Mouse (Mus musculus) adrenal gland, postnatal 36 days (tissue): ENCODE measurements around the gene Dlx3. TPM values are rescaled to one million over a fixed set of nuclear protein-coding genes. Genes with fewer than 3 reads are reported as not detected.

ENCODE experiments used
- DNase-seq, 2 experiments: peaks; one replicate each; pipeline ENCODE4 v3.0.0; 2021; ENCODE audit warnings: mixed read lengths in 1 of 2
- total RNA-seq, 2 experiments: library from RNA; stranded (reverse); gene quantifications; 2 replicates each; pipeline ENCODE4 v1.2.3; 2021

Gene Dlx3
- total RNA-seq, 2 experiments from 2014 or later: not detected

DNA sequence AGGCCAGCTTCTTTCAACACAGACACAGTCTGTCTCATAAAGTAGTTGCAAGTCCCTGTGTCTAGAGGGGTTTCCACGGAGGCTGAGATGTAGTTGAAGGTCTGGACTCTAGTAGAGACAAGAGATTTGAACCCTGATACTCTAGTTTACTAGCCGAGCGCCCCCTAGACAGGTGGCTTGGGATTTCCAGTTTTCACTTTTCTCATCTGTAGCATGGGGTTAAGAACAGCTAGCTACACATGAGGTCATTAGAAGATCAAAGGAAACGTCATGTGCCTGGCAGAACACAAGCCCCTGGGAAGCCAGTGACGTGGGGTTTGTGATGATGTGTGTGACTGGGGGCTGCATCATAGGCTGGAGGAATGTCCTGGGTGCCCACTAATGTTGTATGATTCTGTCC, 37.4 kb downstream of the Dlx3 start:
- no peak for DNase-seq

DNA sequence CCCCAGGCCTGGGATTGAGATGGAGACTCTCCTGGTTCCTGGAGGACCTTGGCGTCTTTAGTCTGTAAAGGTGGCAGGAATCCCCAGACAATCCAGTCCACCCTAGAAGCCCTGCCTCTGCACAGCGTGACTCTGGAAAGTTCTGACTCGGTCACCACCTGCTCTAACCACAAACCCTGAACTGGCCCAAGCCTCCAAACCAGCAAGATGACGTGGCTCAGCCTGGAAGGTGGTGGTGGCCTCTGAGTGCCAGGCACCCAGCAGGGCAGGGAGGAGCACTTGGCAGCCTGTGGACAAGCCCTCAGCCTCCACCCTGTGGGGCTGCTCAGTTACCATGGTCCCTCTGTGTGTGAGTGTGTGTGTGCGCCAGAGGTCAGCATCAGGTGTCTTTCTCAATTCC, 38.0 kb downstream of the Dlx3 start:
- DNase-seq: no peak

DNA sequence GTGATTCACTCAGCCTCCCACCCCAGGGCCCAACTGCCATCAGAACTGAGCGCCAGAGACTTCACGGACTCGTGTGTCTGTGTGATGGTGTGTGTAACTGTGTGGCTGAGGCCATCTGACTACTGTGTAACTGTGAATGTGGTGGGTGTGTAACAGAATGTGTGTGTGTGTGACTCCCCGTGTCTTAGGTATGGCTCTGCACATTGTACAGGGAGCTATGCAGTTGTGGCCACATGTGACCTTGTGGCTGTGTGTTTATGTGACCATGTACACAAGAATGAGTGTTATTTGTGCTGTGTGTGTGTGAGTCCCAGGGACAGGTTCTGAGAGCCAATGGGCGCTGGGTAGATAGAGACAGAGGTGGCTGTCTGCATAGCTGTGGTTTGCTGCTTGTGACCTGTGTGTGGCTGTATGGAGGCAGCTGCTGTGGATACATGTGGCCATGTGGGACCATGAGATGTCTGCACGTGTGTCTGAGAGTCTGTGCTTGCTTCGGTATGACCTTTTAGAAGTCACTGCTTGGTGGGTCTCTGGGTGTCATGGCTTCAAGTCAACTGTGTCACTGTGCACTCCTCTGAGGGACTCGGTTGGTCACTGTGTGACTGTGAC, 39.9 kb downstream of the Dlx3 start:
- no peak for DNase-seq

DNA sequence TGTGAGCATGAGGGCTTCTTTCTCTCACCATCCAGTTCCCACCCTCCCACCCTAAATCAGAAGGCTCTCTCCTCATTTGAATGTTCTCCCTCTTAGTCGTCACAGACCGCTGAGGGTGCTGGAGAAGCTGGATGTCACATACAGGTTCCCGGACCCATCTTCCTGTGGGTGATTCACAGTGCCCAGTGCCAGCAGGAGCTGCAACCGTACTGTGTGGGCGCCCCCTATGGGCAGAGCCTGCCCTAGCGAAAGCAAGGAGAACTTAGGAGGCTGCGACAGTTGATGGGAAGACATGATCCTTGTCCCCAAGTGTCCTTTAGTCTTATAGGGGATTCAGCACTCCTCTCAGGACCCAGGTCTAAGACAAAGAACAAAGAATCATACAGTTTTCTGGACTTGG, 40.8 kb downstream of the Dlx3 start:
- DNase-seq: peak in 1 of 2 experiments; percentile 37

DNA sequence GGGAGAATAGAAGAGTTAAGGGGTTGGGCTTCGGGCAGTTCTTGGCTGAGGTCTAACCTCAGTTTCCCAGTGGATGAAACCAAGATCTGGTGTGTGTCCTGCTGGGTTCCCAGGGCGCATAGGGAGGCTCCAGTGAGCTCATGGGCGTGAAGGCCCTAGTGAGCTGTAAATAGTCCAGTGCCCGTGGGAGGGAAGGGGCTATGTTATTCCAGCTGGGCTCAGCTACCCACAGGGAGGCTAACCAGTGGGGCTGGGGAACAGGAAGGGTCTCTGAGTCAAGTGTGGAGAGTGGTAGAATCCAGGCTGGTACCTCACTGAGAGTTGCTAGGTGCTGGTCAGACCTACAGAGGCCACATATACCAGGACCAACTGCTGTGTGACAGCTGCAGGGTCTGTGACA, 41.8 kb downstream of the Dlx3 start:
- no peak for DNase-seq

DNA sequence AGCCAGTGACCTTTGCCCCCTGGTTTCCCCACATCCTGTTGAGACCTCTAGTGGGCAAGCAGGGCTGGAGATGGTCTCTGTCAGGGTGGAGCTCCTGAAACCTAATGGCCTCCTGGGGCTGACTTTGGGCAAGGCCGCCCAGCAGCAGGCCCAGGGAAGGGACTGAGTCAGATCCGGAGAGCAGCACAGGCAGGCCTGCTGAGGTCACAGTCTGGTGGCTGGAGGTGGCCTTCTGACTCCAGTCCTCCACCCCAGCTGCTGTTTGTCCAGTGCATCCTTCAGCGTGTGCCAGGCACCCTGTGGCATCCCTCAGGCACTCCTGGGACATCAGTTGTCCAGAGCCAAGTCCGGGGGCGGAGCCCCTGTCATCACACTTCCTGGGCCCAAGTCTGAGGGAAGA, 45.9 kb downstream of the Dlx3 start:
- peak; percentile 33 for DNase-seq

Other genes with a start within 250 kb of the Dlx3 start
- gene Col1a1, start 183.9 kb upstream of the Dlx3 start, total RNA-seq: 100 to 1,000 TPM; 111 to 222 TPM
- gene Hils1, start 152.5 kb upstream of the Dlx3 start, total RNA-seq: not detected
- gene Sgca, start 143.8 kb upstream of the Dlx3 start, total RNA-seq: not detected
- 100 to 1,000 TPM; 119 to 120 TPM for gene Ppp1r9b, start 129.1 kb upstream of the Dlx3 start, total RNA-seq
- 1 to 10 TPM; 3.2 to 3.4 TPM for gene Samd14, start 110.2 kb upstream of the Dlx3 start, total RNA-seq
- 100 to 1,000 TPM in 1 of 2 experiments, 10 to 100 TPM in 1; 70.0 to 103 TPM for gene Pdk2, start 78.8 kb upstream of the Dlx3 start, total RNA-seq
- 10 to 100 TPM; 38.0 to 56.7 TPM for gene Itga3, start 43.3 kb upstream of the Dlx3 start, total RNA-seq
- not detected for gene Dlx4, start 26.1 kb downstream of the Dlx3 start, total RNA-seq
- not detected for gene Tac4, start 141.4 kb downstream of the Dlx3 start, total RNA-seq
- 10 to 100 TPM; 48.5 to 51.9 TPM for gene Kat7, start 190.1 kb downstream of the Dlx3 start, total RNA-seq
- 10 to 100 TPM; 13.7 to 15.4 TPM for gene Fam117a, start 216.9 kb downstream of the Dlx3 start, total RNA-seq